Mouse (Mus musculus) Patski (cell line): Measurements from ENCODE around the gene L1cam. TPM values are rescaled to one million over a fixed set of nuclear protein-coding genes. Genes with fewer than 3 reads are reported as not detected.

Experiments used
- ATAC-seq: fragments of 100-300 bp; one replicate; pipeline ENCODE4 v1.8.0; 2021
- CTCF ChIA-PET: fragments of 350-600 bp; sonication (Branson Sonifier 250); formaldehyde crosslinking; loops from one replicate; lab custom pipeline; 2022; ENCODE audit warnings: inconsistent platforms; lab: Charles Lee
- POLR2A ChIA-PET: fragments of 350-600 bp; sonication (Branson Sonifier 250); formaldehyde crosslinking; loops from one replicate; lab custom pipeline; 2022; ENCODE audit warnings: antibody characterized with exemption, inconsistent platforms; lab: Charles Lee
- DNase-seq: peaks from one replicate; pipeline ENCODE4 v3.0.0-alpha.2; 2011; ENCODE audit warnings: low read depth, low spot score
- H3K27me3 ChIP-seq: fragments of 371-371 bp; one replicate; pipeline ENCODE4 v1.5.1; 2021
- CTCF ChIP-seq: fragments of 100-300 bp; IDR thresholded peaks from one replicate; pipeline ENCODE4 v1.5.1; 2021
- in situ Hi-C: fragments of 300-500 bp; cut with MboI; formaldehyde crosslinking; loops from 3 replicates; pipeline ENCODE4 v1.11.1; 2018; ENCODE audit warnings: low pct_unique_long_range_greater_than_20kb, mixed read lengths
- polyA plus RNA-seq: library from polyadenylated mRNA; unstranded; gene quantifications from one replicate; pipeline ENCODE4 v1.2.3, GENCODE M21; 2021

Gene L1cam
- polyA plus RNA-seq, 1 experiment from 2014 or later = 320 TPM

- ATAC-seq = peak; percentile 35
- ChIA-PET POLR2A (no interaction called here), CTCF (no interaction called here)
- in situ Hi-C loops = loop anchor here (10.0 kb wide), 1 partner anchor 1494 kb away; no protein-coding TSS in a partner anchor
- TF ChIP-seq CTCF = no peak
- no peak for DNase-seq
- peaks cover 9% of the 10 kb centered on the region for H3K27me3 ChIP-seq
Measured at GRCm38 (mm10) chrX:73880194-73881035, 15.5 kb downstream of the L1cam start.

GRCm38 (mm10) chrX:73877014-73877413 is 18.9 kb downstream of the L1cam start:
- POLR2A ChIA-PET = no interaction called here
- peaks cover 4% of the 10 kb centered on the region for H3K27me3 ChIP-seq
- CTCF ChIA-PET = no interaction called here
- in situ Hi-C loops = no loop called here
- no peak for DNase-seq
- no peak for TF ChIP-seq CTCF
- no peak for ATAC-seq

- DNase-seq = no peak
- POLR2A ChIA-PET = no interaction called here
- in situ Hi-C loops = no loop called here
- H3K27me3 ChIP-seq = peaks cover 4% of the 10 kb centered on the region
- ATAC-seq = no peak
- CTCF ChIA-PET = no interaction called here
- no peak for TF ChIP-seq CTCF
Measured at GRCm38 (mm10) chrX:73875881-73876280, 20.0 kb downstream of the L1cam start.

GRCm38 (mm10) chrX:73871956-73872355 is 23.9 kb downstream of the L1cam start:
- in situ Hi-C loops = no loop called here
- CTCF ChIA-PET = no interaction called here

GRCm38 (mm10) chrX:73871474-73871873 is 24.4 kb downstream of the L1cam start:
- TF ChIP-seq CTCF = no peak
- no peak for ATAC-seq
- ChIA-PET CTCF (no interaction called here), POLR2A (no interaction called here)
- DNase-seq = no peak
- in situ Hi-C loops = no loop called here
- H3K27me3 ChIP-seq = no peaks in the 10 kb centered on the region

More at GRCm38 (mm10) chrX:73871956-73872355, 23.9 kb downstream of the L1cam start:
- no peak for ATAC-seq
- DNase-seq = no peak
- POLR2A ChIA-PET = no interaction called here
- H3K27me3 ChIP-seq = no peaks in the 10 kb centered on the region
- no peak for TF ChIP-seq CTCF

- ChIA-PET POLR2A (interaction anchor here (0.6 kb wide), 1 partner anchor 220 kb away, joined by 3 read pairs; no protein-coding TSS in a partner anchor), CTCF (no interaction called here)
- in situ Hi-C loops = no loop called here
- ATAC-seq (no peak), DNase-seq (no peak)
- no peak for TF ChIP-seq CTCF
- no peaks in the 10 kb centered on the region for H3K27me3 ChIP-seq
Measured at GRCm38 (mm10) chrX:73869334-73869733, 26.6 kb downstream of the L1cam start.

- no peak for DNase-seq
- H3K27me3 ChIP-seq = no peaks in the 10 kb centered on the region
- no peak for TF ChIP-seq CTCF
- in situ Hi-C loops = no loop called here
- no peak for ATAC-seq
- CTCF ChIA-PET = no interaction called here
- POLR2A ChIA-PET = no interaction called here
Measured at GRCm38 (mm10) chrX:73867852-73868251, 28.1 kb downstream of the L1cam start.

GRCm38 (mm10) chrX:73867256-73867655 is 28.6 kb downstream of the L1cam start:
- no peak for TF ChIP-seq CTCF
- in situ Hi-C loops = no loop called here
- ChIA-PET POLR2A (no interaction called here), CTCF (no interaction called here)
- no peak for DNase-seq
- no peak for ATAC-seq
- H3K27me3 ChIP-seq = no peaks in the 10 kb centered on the region

GRCm38 (mm10) chrX:73864692-73865091 is 31.2 kb downstream of the L1cam start:
- CTCF ChIA-PET = no interaction called here
- ATAC-seq (no peak), DNase-seq (no peak)
- H3K27me3 ChIP-seq = no peaks in the 10 kb centered on the region
- in situ Hi-C loops = no loop called here
- no peak for TF ChIP-seq CTCF
- POLR2A ChIA-PET = no interaction called here

- in situ Hi-C loops = no loop called here
- DNase-seq (no peak), ATAC-seq (no peak)
- TF ChIP-seq CTCF = no peak
- ChIA-PET CTCF (interaction anchor here (0.7 kb wide), 1 partner anchor 40 kb away, joined by 3 read pairs; no protein-coding TSS in a partner anchor), POLR2A (no interaction called here)
- H3K27me3 ChIP-seq = peaks cover 5% of the 10 kb centered on the region
Measured at GRCm38 (mm10) chrX:73855087-73855408, 40.9 kb downstream of the L1cam start.

GRCm38 (mm10) chrX:73854326-73855086 is 41.4 kb downstream of the L1cam start:
- in situ Hi-C loops = no loop called here
- CTCF ChIA-PET = no interaction called here
- peaks cover 5% of the 10 kb centered on the region for H3K27me3 ChIP-seq
- DNase-seq = no peak
- POLR2A ChIA-PET = no interaction called here
- ATAC-seq = no peak
- no peak for TF ChIP-seq CTCF
